Mouse (Mus musculus) right cerebral cortex, postnatal 10 days (tissue): ENCODE results near the gene Rap1b.

Experiments
- DNase-seq, 2 experiments: peaks; one replicate each; pipeline ENCODE4 v3.0.0; 2021; ENCODE audit warnings: low spot score in 2 of 2

Gene Rap1b

DNA sequence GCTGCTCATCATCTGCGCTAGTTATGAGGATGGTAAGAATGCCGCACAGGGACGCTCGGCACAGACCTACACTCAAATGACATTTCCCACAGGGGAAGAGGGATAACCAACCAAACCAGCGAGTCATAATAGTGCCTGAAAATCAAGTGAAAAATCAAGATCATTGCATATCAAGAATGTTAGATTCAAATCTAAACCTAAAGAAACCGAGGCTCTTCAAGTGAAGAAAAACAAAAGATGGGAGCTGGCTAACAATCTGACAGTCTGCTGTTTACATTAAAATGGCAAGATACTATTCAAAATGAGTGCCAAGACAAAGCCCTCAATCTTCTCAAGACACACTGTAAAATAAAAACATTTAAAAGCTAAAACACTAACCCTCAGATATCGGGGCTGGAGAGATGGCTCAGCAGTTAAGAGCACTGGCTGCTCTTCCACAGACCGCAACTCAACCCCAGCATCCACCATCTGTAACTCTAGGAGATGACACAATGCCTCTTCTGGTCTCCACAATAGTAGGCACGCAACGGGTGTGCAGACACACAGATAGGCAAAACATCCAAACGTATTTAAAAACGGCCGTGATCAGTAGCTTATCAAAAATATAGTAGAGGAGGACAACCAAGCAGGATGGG, 61.9 kb downstream of the Rap1b start:
- DNase-seq = no peak

DNA sequence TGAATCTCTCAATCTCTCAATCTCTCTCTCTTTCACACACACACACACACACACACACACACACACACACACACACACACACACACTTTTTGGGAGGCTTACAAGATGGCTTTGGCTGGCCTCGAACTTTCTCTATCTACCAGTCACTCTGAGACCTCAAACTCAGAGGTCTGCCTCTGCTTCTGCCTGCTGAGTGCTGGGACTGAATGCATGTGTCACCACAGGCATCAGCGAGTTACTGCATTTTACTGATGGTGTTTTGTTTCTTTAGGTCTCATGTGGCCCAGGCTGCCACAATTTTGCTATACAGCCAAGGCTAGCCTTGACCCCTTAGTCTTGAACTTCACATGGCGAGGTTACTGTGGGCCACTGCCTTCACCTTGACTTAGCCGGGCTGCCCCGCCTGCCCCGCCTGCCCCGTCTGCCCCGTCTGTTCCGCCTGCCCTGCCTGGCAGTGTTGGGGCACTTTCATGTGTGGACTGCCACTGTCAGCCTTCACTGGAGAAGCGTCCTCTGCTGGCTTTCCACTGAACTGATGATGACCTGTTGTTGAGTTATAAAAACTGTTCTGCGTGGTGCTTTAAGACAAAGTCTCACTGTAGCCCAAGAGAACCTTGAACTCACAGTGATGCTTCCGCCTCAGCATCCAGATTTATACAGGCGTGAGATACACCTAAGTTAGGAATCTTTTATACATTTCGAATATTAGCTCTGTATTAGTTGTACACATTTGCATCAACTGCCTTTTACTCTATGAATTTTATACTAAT, 63.2 kb downstream of the Rap1b start:
- no peak for DNase-seq

DNA sequence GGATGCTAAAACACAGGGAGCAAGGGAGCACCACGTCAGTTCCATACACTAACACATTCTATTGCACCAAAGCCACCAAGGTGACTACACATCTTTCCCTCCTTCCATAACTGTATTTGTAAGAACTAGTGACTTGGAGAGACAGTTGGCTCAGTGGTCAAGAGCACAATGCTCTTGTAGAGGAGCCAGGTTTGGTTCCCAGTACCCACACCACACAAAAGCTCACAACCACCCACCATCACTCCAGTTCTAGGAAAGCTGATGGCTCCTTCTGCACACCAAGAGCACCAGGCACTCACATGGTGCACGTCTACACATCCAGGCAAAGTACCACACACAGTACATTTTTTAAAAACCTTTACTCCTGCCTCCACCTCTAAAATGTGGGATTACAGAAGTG, 63.8 kb downstream of the Rap1b start:
- no peak for DNase-seq

DNA sequence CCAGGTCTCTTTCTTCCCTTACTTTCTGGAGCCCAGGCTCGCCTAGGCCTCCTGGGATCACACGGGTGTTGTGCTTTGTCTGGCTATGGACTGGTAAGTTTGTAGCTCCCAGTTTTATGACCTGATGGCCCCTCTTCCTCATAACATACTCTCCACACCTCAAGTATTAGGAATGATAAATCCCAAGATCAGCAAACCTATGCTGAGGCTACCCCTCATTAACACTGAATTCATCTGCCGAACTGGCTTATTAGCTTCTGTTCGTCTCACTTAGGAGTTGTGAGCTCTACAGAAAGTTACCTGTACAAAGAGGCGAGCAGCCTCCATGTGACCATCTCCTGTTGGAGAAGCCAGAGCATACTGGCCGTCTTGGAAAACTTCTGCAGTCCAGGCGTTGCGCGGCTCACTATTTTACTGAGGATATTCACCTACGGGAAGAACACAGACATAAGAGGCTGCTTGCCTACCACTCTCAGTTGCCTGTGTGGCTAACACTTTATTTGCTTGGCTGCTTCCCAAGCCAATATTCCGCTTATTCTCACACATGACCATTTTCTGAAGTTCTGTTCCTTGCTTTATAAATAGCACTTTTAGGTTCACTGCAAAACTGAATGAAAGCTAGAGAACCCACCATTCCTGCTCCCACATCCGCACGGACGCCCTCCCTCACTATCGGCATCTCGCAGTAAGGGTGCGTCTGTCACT, 64.7 kb downstream of the Rap1b start:
- DNase-seq = no peak

DNA sequence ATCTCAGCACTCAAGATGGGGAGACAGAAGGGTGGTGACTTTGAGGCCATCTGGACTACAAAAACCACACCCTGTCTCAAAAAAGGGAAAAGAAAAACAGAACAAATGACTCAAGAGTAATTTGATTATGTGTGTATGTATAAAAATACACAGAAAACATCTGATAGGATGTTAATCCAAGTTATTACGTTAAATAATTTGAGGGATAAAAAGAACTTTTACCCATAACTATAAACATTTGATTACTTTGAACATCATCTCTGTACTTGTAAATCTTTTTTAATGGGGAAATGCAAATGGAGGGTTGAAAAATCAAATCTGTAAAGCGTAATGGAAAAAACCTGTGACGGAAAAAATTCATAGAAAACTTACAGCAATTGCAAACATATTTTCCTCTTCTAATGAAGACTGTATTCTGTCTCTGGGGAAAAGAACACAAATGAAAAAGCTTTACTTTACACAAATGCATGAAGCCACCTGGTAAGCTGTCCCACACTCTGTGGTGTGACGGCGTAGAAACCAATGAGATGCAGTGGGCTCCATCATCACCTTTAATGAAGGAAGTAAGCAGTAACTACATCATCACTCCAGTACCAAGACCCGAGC, 65.4 kb downstream of the Rap1b start:
- DNase-seq = no peak

- no peak for DNase-seq
Observed at GRCm38 (mm10) chr10:117779581-117780305, 66.1 kb downstream of the Rap1b start.

- DNase-seq = no peak
Observed at GRCm38 (mm10) chr10:117778951-117779350, 66.9 kb downstream of the Rap1b start.

DNA sequence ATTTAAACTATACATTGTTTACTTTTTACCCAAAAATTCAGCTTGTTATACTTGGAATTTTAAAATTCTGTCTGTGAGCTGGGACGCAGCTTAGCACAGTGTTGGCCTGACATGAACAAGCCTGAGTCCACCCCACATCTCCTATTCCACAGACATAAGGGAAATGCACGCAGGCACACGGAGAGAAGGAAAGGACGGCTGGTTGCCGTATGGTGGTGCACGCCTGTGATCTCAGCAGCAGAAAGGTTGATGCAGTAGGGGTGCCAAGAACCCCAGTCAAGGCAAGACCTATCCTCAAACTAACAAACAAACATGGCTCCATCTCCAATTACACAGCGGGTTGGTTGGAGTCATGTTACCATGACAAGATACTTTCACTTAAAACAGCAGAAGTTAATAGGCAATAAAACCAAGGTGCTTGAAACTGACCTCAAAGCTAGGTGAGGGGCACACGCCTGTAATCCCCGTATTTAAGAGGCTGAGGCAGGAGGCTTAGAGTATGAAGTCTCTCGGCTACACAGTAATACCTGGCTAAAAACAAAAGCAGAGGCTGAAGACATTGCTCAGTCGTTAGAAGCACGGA, 67.4 kb downstream of the Rap1b start:
- DNase-seq = no peak

GRCm38 (mm10) chr10:117777501-117778327, 68.1 kb downstream of the Rap1b start:
- DNase-seq = no peak

DNA sequence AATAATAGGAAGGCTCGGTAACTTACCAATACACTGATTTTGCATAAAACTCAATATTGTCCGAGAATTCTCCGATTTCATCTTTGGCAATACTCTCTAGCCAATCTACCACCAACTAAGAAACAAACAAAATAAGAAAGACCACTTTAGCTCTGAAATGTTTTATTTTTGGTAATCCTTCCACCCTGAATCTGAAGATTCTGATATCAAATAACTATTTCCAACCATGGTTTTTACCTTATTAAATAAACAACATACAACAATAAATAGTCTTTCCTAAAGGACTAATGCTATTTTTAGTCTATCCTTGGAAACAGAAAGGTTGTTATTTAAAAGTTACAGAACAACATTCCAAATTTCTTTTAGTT, 68.7 kb downstream of the Rap1b start:
- DNase-seq = no peak

- no peak for DNase-seq
Observed at GRCm38 (mm10) chr10:117776281-117777102, 69.3 kb downstream of the Rap1b start.

DNA sequence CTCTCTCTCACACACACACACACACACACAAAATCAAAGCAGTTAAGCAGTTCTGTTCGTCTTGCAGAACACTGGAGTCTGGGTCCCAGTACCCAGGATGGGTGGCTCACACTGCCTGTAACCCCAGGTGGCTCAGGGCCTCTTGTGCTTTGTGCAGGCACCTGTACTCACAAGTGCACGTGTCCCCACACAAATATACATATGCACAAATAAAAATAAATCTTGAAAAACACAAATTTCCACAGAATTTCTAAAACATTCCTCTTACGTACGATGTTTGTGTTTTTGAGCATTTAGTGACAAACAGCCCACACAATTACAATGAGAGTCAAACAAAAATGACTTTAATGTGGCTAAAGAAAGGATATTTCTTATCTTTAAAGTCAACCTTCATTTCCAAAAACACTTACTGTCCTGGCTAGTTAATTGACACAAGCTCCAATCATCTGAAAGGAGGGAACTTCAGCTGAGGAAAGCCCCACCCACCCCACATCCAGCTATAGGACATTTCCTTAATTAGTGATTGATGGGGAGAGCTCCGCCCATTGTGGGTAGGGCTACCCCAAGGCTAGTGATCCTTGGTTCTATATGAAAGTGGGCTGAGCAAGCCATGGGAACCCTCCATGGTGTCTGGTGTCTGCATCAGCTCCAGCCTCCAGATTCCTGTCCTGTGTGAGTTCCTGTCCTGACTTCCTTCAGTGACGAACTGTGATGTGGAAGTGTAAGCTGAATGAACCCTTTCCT, 70.3 kb downstream of the Rap1b start:
- DNase-seq = no peak

GRCm38 (mm10) chr10:117774817-117775120, 71.1 kb downstream of the Rap1b start:
- no peak for DNase-seq

DNA sequence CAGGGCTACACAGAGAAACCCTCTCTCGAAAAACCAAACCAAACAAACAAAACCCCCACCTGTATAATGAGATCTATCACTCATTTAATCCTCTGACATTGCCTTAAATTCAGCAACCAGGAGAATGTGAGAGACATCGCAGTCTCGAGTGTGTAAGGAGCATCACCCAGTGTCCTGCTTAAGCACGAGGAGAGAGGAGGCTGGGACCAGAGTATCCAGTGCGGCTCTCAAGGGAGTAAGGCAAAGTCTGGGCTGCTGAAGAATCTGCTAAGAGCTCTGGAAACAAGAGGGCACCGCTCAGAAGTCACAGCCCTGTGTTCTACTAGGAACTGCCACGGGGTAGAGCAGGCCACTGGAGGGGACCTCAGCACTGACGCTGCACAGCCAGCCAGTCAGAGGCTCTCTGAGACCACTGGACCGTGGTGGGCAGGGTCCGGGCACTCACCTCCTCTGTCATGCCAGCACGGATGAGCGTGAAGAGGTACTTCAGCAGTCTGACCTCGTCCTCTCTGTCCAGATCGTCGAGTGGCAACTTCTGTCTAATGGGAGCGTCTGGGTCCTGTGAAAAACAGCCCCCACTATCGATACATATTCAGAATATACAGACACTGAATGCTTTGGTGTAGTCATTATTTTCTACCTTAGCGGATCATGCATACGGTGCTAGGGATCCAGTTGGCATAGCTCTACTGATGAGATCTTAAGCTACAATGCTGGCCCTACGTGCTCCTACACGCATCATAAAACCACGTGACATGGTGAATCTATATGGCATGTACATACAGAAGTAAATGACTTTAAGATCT, 71.6 kb downstream of the Rap1b start:
- DNase-seq = no peak

- no peak for DNase-seq
Observed at GRCm38 (mm10) chr10:117773106-117773720, 72.6 kb downstream of the Rap1b start.

DNA sequence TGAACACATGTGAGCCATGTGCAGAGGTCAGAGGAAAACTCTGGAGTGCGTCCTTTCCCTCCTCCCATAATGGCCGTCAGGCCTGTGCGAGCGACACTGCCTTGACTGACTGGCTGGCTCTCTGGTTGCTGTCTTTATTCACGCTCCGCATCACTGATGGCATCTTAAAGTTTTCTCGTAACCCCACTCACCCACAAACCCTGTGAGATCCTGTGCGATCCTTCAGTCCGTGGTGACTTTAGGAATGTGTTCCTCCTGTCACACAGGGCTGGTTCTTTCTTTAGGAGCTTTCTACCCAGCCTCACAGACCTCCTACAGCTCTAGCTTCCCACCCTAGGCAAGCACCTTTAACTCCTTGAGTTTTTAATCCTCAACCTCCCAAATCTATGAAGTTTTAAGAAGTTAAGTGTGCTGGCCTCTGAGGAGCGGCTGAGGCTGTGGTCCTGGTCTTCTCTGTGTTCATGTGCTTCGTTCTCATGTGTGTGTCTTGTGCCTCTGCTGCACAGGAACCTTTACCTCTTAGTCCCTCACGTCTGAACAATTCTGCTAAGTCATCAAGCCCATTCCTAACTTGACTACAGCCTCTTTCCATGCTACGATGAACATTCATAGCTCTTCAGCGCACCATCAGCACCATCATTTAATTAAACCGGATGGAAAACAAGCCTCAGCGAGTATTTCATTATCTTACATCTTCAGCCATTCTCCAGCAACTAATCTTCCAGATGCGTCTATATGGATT, 73.3 kb downstream of the Rap1b start:
- no peak for DNase-seq

- DNase-seq = no peak
Observed at GRCm38 (mm10) chr10:117771131-117771510, 74.7 kb downstream of the Rap1b start.
